Mouse (Mus musculus): Measurements from ENCODE around the gene Slc5a3. TPM values are rescaled to one million over a fixed set of nuclear protein-coding genes. Genes with fewer than 3 reads are reported as not detected.

The Slc5a3 gene
- polyA plus RNA-seq, 1 experiment from 2014 or later: 3.6 TPM

DNA sequence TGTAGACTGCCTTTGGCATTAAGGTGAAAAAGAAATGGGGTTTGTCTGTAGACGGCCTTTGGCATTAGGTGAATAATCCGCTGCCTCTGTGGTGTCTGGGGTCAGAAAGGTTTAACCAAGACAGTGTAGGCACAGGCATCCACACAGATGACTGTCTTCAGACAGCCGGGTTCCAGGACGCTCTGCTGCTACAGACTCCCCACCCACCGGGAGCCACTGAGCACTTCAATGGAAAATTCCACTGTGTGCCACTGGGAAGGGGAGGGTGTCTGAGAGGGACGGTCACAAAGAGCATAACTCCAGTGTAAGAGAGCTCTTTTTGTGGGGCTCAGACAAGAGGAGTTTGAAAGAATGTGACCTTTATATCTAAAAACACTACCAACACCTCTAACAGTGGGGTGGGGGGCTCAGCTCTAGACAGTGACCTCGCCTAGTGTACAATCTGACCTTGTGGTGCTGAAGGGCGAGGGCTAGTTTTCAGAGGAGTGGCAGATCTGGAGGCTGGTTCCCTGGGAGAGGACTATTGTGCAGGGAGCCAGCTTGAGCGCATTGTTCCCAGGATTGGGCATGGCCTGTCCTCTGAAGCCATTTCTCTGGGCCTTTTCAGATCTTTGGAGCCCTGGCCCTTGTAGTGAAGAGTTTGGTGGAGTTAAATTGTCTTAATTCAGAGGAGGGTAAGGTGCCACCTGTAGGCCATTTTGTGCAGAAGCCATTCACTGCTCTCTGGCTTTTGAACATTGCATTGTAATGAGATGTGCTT, 45.6 kb downstream of the Slc5a3 start:
- H3K9ac ChIP-seq: no peak overlapping the region
- H3K4me2 ChIP-seq: no peak overlapping the region
- no peaks in the 10 kb centered on the region for H3K9me3 ChIP-seq
- WGBS: 32% methylated on average over 9 of the region's 9 CpGs
- H3K27ac ChIP-seq (replicated peaks): peak overlapping the region; percentile 92
- H3K4me3 ChIP-seq: no peak overlapping the region
- peak; percentile 68; the same call in 1 of the 2 replicates for ATAC-seq (ENCODE audit: extremely low read depth, insufficient number of reproducible peaks, low FRiP score, low TSS enrichment)
- H3K27me3 ChIP-seq (replicated peaks): no peaks in the 10 kb centered on the region
- H3K36me3 ChIP-seq: peaks cover 29% of the 10 kb centered on the region
- peaks cover 32% of the 10 kb centered on the region for H3K4me1 ChIP-seq

DNA sequence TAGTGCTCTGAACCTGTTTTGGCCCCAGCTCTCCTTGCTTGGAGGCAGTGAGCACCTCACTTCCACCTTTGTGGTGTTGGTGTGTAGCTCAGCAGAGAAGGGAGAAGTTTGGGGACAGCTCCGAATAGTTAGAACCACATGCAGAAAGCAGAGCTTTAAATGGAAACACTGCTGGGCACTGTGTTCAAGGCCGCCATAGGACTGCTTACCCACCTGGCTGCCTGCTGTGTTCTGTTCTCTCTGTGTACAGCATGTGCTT, 46.1 kb downstream of the Slc5a3 start:
- Histone ChIP-seq H3K4me2 (no peak overlapping the region), H3K36me3 (peaks cover 29% of the 10 kb centered on the region), H3K4me3 (no peak overlapping the region), H3K9me3 (no peaks in the 10 kb centered on the region), H3K9ac (no peak overlapping the region), H3K4me1 (peaks cover 32% of the 10 kb centered on the region), H3K27ac (replicated peaks) (peak overlapping the region; percentile 92), H3K27me3 (replicated peaks) (no peaks in the 10 kb centered on the region)
- no peak for ATAC-seq (ENCODE audit: extremely low read depth, insufficient number of reproducible peaks, low FRiP score, low TSS enrichment)
- WGBS: 86% methylated on average over 2 of the region's 2 CpGs

DNA sequence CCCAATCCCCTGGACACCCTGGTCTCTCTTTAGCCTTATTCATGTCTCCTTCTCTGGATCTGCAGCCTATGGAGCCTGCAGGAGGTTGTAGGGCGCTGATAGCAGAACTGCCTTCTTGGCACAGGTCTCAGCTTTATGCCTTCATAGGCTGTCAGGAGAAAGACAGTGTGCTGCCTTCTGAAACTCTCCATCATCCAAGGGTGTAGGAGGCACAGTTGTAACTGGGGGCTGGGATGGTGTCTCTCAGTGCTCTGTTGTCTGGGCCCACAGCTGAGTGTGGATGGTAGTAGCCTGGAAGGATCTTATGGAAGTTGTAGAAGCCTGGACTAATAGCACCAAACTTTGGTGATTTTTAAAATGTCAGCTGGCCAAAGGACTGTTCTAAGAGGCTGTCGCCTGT, 46.8 kb downstream of the Slc5a3 start:
- no peaks in the 10 kb centered on the region for H3K27me3 ChIP-seq (replicated peaks)
- H3K27ac ChIP-seq (replicated peaks): no peak overlapping the region
- H3K4me3 ChIP-seq: no peak overlapping the region
- ATAC-seq (ENCODE audit: extremely low read depth, insufficient number of reproducible peaks, low FRiP score, low TSS enrichment): no peak
- H3K36me3 ChIP-seq: peaks cover 23% of the 10 kb centered on the region
- no peak overlapping the region for H3K9ac ChIP-seq
- no peak overlapping the region for H3K4me2 ChIP-seq
- WGBS: 83% methylated on average over 2 of the region's 2 CpGs
- no peaks in the 10 kb centered on the region for H3K9me3 ChIP-seq
- H3K4me1 ChIP-seq: peaks cover 32% of the 10 kb centered on the region

DNA sequence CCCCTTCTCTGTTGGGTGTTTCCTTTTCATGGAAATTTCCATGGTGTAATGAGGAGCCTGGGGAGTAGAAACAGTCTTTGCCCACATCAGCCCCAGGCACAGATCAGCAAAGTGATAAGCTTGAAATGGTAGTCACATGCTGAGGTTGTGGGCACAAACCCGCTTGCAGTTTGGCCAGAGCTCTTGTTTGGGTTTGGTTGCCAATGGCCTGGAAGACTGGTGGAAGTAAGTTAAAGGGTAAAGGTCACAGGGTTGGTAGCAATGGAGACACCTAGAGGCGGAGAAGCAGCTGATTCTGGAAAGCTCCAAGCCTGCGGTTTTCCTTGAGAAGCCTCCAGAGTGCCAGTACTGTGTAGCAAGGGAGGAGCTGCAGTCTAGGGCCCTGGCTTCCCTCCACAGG, 47.5 kb downstream of the Slc5a3 start:
- WGBS: 72% methylated on average over 3 of the region's 3 CpGs
- Histone ChIP-seq H3K4me3 (no peak overlapping the region), H3K36me3 (peaks cover 17% of the 10 kb centered on the region), H3K4me1 (peaks cover 32% of the 10 kb centered on the region), H3K27me3 (replicated peaks) (no peaks in the 10 kb centered on the region), H3K27ac (replicated peaks) (no peak overlapping the region), H3K9me3 (no peaks in the 10 kb centered on the region), H3K4me2 (no peak overlapping the region), H3K9ac (no peak overlapping the region)
- ATAC-seq (ENCODE audit: extremely low read depth, insufficient number of reproducible peaks, low FRiP score, low TSS enrichment): no peak

DNA sequence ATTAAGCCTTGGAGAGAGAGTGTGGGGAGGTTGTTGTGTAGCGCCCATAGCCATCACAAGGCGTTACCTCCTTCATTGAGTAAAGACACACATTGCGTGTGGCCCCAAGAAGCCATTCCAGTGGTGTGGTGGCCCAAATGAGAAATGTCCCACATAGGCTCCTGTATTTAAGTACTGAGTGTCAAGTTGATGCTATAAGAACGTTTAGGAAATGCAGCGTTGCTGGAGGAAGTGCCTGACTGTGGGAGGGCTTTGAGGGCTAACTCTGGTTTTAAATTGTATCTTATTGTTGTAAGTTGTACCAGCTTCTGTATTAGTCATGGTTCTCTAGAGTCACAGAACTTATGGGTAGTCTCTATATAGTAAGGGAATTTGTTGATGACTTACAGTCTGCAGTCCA, 49.2 kb downstream of the Slc5a3 start:
- H3K4me1 ChIP-seq: peaks cover 27% of the 10 kb centered on the region
- no peak for ATAC-seq (ENCODE audit: extremely low read depth, insufficient number of reproducible peaks, low FRiP score, low TSS enrichment)
- H3K27ac ChIP-seq (replicated peaks): no peak overlapping the region
- WGBS: 89% methylated on average over 5 of the region's 5 CpGs
- H3K9me3 ChIP-seq: no peaks in the 10 kb centered on the region
- H3K36me3 ChIP-seq: peaks cover 9% of the 10 kb centered on the region
- H3K9ac ChIP-seq: no peak overlapping the region
- H3K4me2 ChIP-seq: no peak overlapping the region
- no peaks in the 10 kb centered on the region for H3K27me3 ChIP-seq (replicated peaks)
- no peak overlapping the region for H3K4me3 ChIP-seq

DNA sequence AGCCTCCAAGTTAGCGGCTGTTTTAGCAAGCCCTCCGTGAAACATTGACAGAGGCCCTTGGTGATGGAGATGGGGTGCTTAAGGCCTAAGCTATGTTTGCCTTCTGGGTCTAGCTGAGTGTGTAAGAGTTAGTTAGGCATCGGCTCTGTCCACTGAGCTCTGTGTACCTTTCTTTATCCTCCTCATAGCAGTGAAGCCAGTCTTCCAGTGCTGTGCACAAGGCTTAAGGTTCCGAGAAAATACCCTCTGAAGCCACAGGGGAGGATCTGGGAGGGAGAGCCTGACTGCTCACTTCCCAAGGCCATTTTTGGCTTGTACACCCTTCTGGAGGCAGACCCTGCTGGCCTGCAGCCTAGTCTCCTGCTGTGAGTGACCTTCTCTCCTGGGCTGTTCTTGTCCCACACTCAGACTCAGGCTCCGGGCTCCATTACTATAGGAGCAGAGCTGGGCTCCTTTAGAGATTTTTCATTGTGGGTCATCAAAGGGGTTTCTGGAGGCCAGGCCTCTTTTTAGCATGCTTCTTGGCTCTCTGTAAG, 56.7 kb downstream of the Slc5a3 start:
- 0 out of 2 replicates have a peak overlapping the region, but pooled peaks have one; percentile 21 for H3K27ac ChIP-seq (replicated peaks)
- peaks cover 39% of the 10 kb centered on the region for H3K4me1 ChIP-seq
- H3K27me3 ChIP-seq (replicated peaks): no peaks in the 10 kb centered on the region
- H3K4me2 ChIP-seq: no peak overlapping the region
- 67% methylated on average over 5 of the region's 5 CpGs for WGBS
- H3K4me3 ChIP-seq: no peak overlapping the region
- no peak for ATAC-seq (ENCODE audit: extremely low read depth, insufficient number of reproducible peaks, low FRiP score, low TSS enrichment)
- H3K9me3 ChIP-seq: no peaks in the 10 kb centered on the region
- H3K36me3 ChIP-seq: peaks cover 21% of the 10 kb centered on the region
- H3K9ac ChIP-seq: no peak overlapping the region

DNA sequence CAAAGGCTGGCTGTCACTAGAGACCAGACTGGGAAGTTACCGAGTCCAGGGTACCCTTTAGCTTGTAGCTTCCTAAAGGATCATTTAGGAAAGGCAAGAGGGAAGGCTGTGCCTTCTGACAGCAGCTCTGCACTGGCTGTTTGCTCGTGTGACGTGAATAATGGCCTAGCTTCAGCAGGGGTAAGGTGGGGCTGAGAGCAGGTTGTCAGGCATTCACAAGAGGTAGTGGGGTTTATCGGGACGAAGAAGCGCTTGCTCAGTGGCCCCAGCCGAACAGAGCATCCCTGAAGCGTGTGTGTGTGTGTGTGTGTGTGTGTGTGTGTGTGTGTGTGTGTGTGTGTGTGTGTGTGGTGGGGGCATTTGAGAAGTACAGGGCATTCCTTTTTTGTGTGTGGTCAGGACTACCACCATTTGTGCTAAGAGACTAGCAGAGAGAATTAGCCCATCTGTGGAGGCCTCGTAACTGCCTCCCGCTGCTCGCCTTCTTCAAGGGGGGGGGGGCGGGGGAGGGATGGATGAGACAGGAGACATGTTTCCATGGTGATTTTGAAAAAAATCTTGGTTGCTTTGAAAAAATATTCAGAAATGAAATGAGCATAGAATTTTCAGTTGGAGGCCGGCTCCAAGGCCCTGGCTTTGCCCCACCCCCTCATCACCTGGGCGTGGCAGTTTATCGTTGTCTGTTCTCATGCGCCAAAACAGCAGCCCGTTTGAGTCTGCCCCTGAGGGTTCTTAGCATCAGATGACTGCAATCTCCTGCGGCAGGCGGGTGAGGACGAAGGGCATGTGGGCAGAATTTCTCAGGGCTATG, 57.7 kb downstream of the Slc5a3 start:
- Histone ChIP-seq H3K4me2 (peak overlapping the region; percentile 53), H3K9me3 (no peaks in the 10 kb centered on the region), H3K36me3 (peaks cover 21% of the 10 kb centered on the region), H3K9ac (peak overlapping the region; percentile 54; the same call in 1 of the 2 replicates), H3K27me3 (replicated peaks) (no peaks in the 10 kb centered on the region), H3K4me3 (0 out of 2 replicates have a peak overlapping the region, but pooled peaks have one; percentile 18), H3K27ac (replicated peaks) (no peak overlapping the region), H3K4me1 (peaks cover 40% of the 10 kb centered on the region)
- no peak for ATAC-seq (ENCODE audit: extremely low read depth, insufficient number of reproducible peaks, low FRiP score, low TSS enrichment)
- WGBS: 41% methylated on average over 20 of the region's 20 CpGs

DNA sequence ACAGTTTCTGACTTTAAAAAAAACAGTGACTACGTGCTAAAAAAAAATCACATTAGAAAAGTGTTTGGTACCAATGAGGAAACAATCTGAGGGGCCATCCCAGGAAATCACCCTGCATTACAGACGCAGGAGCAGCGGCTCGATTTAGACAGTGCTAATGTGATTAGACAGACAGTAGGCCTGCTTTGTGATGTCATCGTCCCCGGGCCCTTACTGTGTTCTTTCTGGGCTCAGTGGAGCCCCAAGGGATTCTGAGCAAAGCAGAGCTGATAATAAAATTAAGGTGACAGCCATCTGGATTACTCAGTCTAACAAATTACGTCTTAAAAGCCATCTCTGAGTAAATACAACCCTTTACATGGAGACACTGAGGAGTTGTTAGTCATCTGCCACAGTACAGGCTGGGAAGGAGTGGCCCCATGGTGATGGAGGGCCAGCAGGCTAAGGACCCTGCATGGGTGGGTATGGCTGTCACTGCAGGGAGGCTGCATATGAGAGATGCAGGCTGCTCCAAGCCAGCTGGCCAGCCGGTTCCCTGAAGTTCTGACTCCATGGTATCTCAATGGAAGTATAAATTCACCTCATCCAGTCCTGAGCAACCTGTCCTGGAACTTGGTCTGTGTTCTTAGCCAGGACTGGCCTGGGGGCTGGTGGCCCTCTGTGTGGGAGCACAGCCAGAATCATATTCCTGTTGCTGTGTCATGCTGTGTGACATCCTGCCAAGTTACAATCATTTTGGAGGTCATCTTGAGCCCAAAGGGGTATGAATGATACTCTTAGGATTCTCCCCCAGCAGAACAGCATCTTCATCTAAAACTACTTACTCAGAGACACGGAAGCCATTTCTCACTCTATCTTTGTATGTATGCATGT, 59.5 kb downstream of the Slc5a3 start:
- 65% methylated on average over 9 of the region's 9 CpGs for WGBS
- no peak for ATAC-seq (ENCODE audit: extremely low read depth, insufficient number of reproducible peaks, low FRiP score, low TSS enrichment)
- H3K4me1 ChIP-seq: peaks cover 40% of the 10 kb centered on the region

DNA sequence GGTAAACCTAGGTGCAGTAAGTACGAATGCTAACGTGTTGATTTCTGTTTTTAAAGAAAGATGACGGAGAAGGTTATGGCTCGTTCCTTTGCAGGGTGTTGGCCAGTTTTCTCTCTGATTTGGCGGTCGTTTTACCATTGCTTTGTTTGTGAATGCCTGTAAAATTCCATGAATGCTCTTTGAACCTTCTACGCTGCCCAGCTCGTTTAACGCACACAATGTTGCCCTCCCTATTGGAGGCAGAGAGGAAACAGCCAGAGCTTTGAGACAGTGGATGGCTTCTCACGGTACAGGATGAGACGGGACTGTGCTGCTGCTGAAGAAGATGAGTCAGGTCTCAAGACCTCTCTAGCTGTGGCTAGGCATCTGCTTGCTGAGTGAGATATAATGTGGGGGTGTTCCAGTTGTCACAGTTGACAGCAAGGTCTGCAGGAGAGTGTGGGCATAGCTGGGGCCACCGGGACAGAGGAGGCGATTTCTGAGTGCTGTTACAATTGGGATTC, 60.9 kb downstream of the Slc5a3 start:
- Histone ChIP-seq H3K27ac (replicated peaks) (0 out of 2 replicates have a peak overlapping the region, but pooled peaks have one; percentile 17), H3K9me3 (0 out of 2 replicates have a peak, but pooled peaks cover 1% of the 10 kb centered on the region), H3K9ac (no peak overlapping the region), H3K4me2 (no peak overlapping the region), H3K4me3 (no peak overlapping the region), H3K27me3 (replicated peaks) (no peaks in the 10 kb centered on the region), H3K36me3 (no peaks in the 10 kb centered on the region), H3K4me1 (peaks cover 40% of the 10 kb centered on the region)
- no peak for ATAC-seq (ENCODE audit: extremely low read depth, insufficient number of reproducible peaks, low FRiP score, low TSS enrichment)
- WGBS: 65% methylated on average over 13 of the region's 13 CpGs

More for the DNA sequence above, 59.5 kb downstream of the Slc5a3 start:
- H3K4me2 ChIP-seq: no peak overlapping the region
- H3K4me3 ChIP-seq: no peak overlapping the region
- H3K9ac ChIP-seq: no peak overlapping the region
- peaks cover 11% of the 10 kb centered on the region for H3K36me3 ChIP-seq
- no peaks in the 10 kb centered on the region for H3K9me3 ChIP-seq
- H3K27me3 ChIP-seq (replicated peaks): no peaks in the 10 kb centered on the region
- no peak overlapping the region for H3K27ac ChIP-seq (replicated peaks)

DNA sequence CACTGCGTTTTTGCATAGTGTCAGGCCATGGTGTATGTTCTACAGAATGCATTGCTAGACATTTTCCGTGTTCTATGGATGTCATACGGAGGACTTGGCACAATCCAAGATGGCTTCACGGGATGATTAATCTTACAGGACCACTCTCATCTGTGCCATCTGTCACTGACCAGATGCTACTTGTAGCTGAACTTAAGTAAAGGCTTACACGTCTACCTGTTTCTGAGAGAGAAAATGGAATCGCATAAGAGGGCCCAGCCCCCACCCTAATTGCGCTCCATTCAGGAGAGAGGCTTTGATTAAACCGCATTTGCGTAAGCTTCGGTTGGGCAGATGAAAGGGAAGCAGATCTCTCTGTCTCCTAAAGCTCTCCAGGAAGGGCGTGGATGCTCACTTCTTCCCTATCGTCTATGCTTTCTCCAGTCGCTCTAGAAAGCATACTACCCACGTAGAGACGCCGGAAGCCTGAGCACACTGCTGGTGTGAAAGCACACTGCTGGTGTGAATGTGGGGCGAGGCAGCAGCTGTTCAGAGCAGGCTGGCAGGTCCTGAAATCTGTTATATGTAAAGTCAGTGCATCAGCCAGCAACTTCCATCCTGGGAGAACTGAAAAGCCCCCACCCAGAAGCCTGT, 62.9 kb downstream of the Slc5a3 start:
- H3K36me3 ChIP-seq: no peaks in the 10 kb centered on the region
- H3K9ac ChIP-seq: no peak overlapping the region
- no peak overlapping the region for H3K4me2 ChIP-seq
- no peak for ATAC-seq (ENCODE audit: extremely low read depth, insufficient number of reproducible peaks, low FRiP score, low TSS enrichment)
- no peak overlapping the region for H3K27ac ChIP-seq (replicated peaks)
- peaks cover 12% of the 10 kb centered on the region for H3K9me3 ChIP-seq
- no peak overlapping the region for H3K4me3 ChIP-seq
- 73% methylated on average over 17 of the region's 17 CpGs for WGBS
- H3K4me1 ChIP-seq: peaks cover 24% of the 10 kb centered on the region
- H3K27me3 ChIP-seq (replicated peaks): no peaks in the 10 kb centered on the region
